Mouse (Mus musculus) T-cell, adult 66 days (primary cell): ENCODE measurements around the gene Postn. TPM values are rescaled to one million over a fixed set of nuclear protein-coding genes. Genes with fewer than 3 reads are reported as not detected.

Source experiments
- total RNA-seq, 2 experiments: library from RNA; stranded (reverse); gene quantifications; 3 replicates in 1 of 2; 4 replicates in 1 of 2; pipeline ENCODE4 v1.2.4; 2023

Gene Postn
- total RNA-seq = under 1 TPM; 0.44 to 0.58 TPM

GRCm38 (mm10) chr3:54360897-54361296, at the start of gene Postn:
TSS of gene Postn (plus strand) at chr3:54361109.

Other genes with a start within 250 kb of the Postn start
- gene Trpc4, start 205.1 kb upstream of the Postn start, total RNA-seq = not detected